Mouse (Mus musculus) heart, postnatal 14 days (tissue): Measurements from ENCODE around the gene Pcolce2. TPM values are rescaled to one million over a fixed set of nuclear protein-coding genes. Genes with fewer than 3 reads are reported as not detected.

ENCODE experiments used
- DNase-seq, 2 experiments: peaks; one replicate each; pipeline ENCODE4 v3.0.0; 2021 to 2022
- intact Hi-C: fragments of 180-260 bp; cut with DNase I; formaldehyde crosslinking; loops from one replicate; pipeline ENCODE4 v1.15.1; 2025
- total RNA-seq, 2 experiments: library from RNA; stranded (reverse); gene quantifications; 2 replicates each; pipeline ENCODE4 v1.2.3; 2021

Pcolce2 gene
- total RNA-seq, 2 experiments from 2014 or later: 24.3 to 25.1 TPM

- intact Hi-C loops: no loop called here
- no peak for DNase-seq
Observed at GRCm38 (mm10) chr9:95639919-95640318, 2.5 kb downstream of the Pcolce2 start.

- intact Hi-C loops: no loop called here
- no peak for DNase-seq
Observed at GRCm38 (mm10) chr9:95645926-95646325, 8.5 kb downstream of the Pcolce2 start.

GRCm38 (mm10) chr9:95653363-95653762 lies 16.0 kb downstream of the Pcolce2 start:
- intact Hi-C loops: no loop called here
- DNase-seq: peak; percentile 49 to 57

GRCm38 (mm10) chr9:95654356-95654755 lies 17.0 kb downstream of the Pcolce2 start:
- DNase-seq: no peak
- intact Hi-C loops: no loop called here

DNA sequence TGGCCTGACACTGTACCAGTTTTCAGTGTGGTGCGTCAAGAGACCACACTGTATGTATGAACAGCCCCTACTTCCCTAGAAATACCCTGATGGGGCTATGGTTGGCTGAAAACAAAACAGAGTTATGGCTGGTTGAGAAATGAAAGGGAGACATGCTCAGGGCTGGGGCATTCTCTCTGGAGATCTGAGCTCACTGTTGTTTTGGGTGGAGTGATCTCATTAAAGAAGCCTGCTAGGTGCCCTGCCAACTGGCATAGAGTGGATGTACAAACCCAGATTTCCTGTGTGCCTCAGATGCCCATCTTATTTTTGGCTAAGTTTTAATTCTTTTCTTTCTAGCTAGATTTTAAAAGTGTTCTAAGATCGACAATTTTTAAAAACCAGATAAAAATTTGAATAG lies 20.5 kb downstream of the Pcolce2 start:
- intact Hi-C loops: no loop called here

DNA sequence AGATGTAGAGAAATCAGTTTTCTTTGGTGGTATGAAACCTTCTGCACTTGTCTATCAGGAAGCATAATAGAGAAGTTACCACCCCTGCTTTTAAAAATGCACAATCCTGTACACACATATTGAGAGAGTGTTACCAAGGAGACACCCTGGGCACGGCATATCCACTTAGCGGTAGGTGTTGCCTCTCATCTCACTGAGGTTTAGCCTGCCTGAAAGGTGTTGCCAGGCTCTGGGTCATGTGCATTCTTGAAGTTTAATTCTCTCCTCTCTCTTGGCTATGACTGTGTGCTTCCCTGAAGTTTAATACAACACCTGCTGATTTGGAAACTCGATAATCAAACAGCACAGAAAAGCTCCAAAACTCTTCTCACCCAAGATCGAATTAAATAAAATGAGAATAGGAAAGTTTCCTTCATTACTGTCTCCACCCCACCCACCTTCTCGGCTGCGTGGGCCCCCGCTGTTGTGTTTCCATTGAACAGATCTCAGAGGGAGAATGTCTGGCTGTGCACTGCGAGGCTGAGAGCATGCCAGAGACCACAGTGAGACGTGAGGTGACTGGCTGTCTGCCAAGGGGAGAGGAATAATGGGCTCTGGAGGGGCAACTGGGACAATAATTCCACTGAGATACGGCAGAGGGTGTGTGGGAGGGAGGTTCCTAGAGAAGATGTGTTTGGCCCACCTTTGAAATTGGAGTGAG lies 27.0 kb downstream of the Pcolce2 start:
- peak in 1 of 2 experiments; percentile 38 for DNase-seq

More for the DNA sequence above, 20.5 kb downstream of the Pcolce2 start:
- peak in 1 of 2 experiments; percentile 60 for DNase-seq

GRCm38 (mm10) chr9:95665835-95666234 lies 28.4 kb downstream of the Pcolce2 start:
- peak in 1 of 2 experiments; percentile 55 for DNase-seq
- intact Hi-C loops: loop anchor here (5.0 kb wide), 1 partner anchor 104 kb away; no protein-coding TSS in a partner anchor

More for the DNA sequence above, 27.0 kb downstream of the Pcolce2 start:
- intact Hi-C loops: no loop called here

- DNase-seq: peak; percentile 86 to 88
- intact Hi-C loops: loop anchor here (5.0 kb wide), 1 partner anchor 106 kb away; no protein-coding TSS in a partner anchor
Observed at GRCm38 (mm10) chr9:95667836-95668235, 30.4 kb downstream of the Pcolce2 start.

- no peak for DNase-seq
- intact Hi-C loops: loop anchor here (5.0 kb wide), 1 partner anchor 106 kb away; no protein-coding TSS in a partner anchor
Observed at GRCm38 (mm10) chr9:95668306-95668705, 30.9 kb downstream of the Pcolce2 start.

- DNase-seq: no peak
- intact Hi-C loops: no loop called here
Observed at GRCm38 (mm10) chr9:95672331-95672730, 34.9 kb downstream of the Pcolce2 start.

- intact Hi-C loops: no loop called here
Observed at GRCm38 (mm10) chr9:95672760-95673159, 35.4 kb downstream of the Pcolce2 start.

GRCm38 (mm10) chr9:95675064-95675699 lies 37.8 kb downstream of the Pcolce2 start:
- intact Hi-C loops: no loop called here
- DNase-seq: peak; percentile 78 to 84

More at GRCm38 (mm10) chr9:95672760-95673159, 35.4 kb downstream of the Pcolce2 start:
- DNase-seq: no peak

DNA sequence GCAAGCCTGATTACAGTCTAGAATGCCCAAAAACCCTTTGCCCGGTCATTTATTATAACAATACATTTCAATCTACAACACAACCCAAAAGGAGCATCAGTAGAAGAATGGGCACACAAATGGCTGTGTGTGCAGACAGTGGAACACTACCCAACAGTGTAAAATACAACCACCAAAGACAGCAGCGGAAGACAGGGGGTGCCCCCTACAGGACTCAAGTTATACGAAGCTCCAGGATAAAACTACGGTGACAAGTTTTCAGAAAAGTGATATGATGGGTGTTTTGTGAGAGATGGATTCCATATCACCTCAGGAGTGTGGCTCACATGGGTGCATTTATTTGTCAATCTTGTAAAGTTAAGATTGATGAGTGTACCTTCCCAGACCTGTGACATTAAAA lies 38.6 kb downstream of the Pcolce2 start:
- intact Hi-C loops: no loop called here
- no peak for DNase-seq

DNA sequence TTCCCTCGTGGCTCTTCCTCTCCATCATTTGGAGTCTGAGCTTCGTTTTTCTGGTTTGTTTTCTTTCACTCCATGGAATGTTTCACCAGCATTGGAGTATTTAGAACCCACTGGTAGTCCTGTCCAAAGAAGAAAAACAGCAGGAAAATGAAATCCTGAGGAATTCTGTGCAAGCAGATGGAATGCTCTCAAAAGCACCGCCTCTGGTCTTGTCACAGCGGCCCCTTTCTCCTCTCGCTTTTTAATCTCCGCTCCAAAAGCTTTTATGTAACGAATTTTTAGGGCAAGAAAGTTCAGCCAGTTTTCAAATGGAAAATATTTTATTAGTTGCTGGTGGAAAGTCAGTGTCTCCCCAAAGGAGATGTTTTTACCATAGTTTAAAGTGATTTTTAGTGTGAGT lies 42.6 kb downstream of the Pcolce2 start:
- no peak for DNase-seq
- intact Hi-C loops: no loop called here

- no peak for DNase-seq
Observed at GRCm38 (mm10) chr9:95680691-95681090, 43.3 kb downstream of the Pcolce2 start.

GRCm38 (mm10) chr9:95685660-95686440 lies 48.4 kb downstream of the Pcolce2 start:
- intact Hi-C loops: loop anchor here (5.0 kb wide), 2 partner anchors 69 to 144 kb away; no protein-coding TSS in a partner anchor
- DNase-seq: no peak

More at GRCm38 (mm10) chr9:95680691-95681090, 43.3 kb downstream of the Pcolce2 start:
- intact Hi-C loops: no loop called here

- peak; percentile 52 to 63 for DNase-seq
- intact Hi-C loops: loop anchor here (5.0 kb wide), 2 partner anchors 71 to 146 kb away; no protein-coding TSS in a partner anchor
Observed at GRCm38 (mm10) chr9:95688064-95688463, 50.7 kb downstream of the Pcolce2 start.

DNA sequence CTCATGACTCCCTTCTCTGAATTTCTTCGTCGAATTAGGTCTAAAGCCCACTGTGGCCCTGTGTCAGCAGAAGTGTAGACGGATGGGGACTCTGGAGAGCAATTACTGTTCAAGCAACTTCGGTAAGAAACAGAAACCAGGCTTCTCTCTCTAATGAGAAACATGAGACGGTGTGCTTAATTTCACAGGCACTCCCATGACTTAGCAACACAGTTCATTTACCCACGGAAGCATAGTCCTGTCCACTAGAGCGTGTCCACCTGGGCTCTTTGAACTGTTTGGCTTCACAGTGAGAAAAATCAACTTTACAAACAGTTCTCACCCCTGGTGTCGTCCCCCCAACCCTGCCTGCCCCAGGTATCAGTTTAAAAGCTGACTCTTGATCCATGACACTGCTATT lies 55.4 kb downstream of the Pcolce2 start:
- DNase-seq: no peak
- intact Hi-C loops: loop anchor here (10.0 kb wide), 1 partner anchor 162 kb away; the partner anchor contains the start of gene Atr

GRCm38 (mm10) chr9:95693528-95694100 lies 56.2 kb downstream of the Pcolce2 start:
- no peak for DNase-seq
- intact Hi-C loops: loop anchor here (10.0 kb wide), 1 partner anchor 161 kb away; the partner anchor contains the start of gene Atr

DNA sequence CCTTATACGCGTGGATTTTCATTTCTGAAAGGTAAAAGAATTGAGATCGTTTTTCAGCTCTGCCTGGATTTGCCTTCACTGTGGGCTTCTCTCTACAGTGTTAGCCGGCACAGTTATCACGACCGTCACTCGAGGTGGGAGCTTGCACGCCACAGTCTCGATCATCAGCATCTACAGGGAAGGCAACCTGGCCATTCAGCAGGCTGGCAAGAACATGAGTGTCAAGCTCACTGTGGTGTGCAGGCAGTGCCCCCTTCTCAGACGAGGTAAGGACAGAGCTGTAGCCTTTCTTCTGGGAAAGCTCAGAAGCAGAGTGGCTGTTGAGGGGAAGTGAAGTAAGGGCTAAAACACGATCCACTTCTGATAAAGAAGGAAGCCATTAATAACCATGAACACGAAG lies 57.1 kb downstream of the Pcolce2 start:
- no peak for DNase-seq
- intact Hi-C loops: loop anchor here (10.0 kb wide), 1 partner anchor 160 kb away; the partner anchor contains the start of gene Atr
